Mouse (Mus musculus) embryonic fibroblast, embryonic 13.5 days (primary cell): ENCODE results near the gene Hmgcl.

Source experiments
- CTCF ChIP-seq: IDR thresholded peaks from 2 replicates; pipeline ENCODE4 v1.5.1; 2011; ENCODE audit warnings: mild to moderate bottlenecking, control low read depth, low read length, moderate library complexity, borderline replicate concordance; ENCODE audit not compliant: insufficient read depth
- POLR2A ChIP-seq: IDR thresholded peaks from 2 replicates; pipeline ENCODE4 v1.6.1; 2011; ENCODE audit warnings: low read depth, mild to moderate bottlenecking, control low read depth, low read length, moderate library complexity

DNA sequence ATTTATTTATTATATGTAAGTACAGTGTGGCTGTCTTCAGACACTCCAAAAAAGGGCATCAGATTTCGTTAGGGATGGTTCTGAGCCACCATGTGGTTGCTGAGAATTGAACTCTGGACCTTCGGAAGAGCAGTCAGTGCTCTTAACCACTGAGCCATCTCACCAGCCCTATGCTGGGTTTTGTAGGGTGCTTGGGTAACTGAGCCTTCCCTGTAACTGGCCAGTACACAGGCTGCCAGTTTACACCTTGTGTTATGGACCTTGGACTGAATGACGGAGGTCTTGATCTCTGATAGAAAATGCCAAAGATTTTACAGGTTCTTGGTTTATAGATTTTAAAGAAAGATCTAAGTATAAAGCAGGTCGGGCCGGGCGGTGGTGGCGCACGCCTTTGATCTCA lies 16.0 kb upstream of the Hmgcl start:
- TF ChIP-seq CTCF (no peak), POLR2A (no peak)
